Mouse (Mus musculus): ENCODE measurements around the gene Rmi1.
"Not testable (repeated sequence)": the region's sequence is repeated elsewhere in the genome, so short reads cannot be mapped to it uniquely, and the experiment has no call there.

The Rmi1 gene

GRCm38 (mm10) chr13:58401135-58402002, 679 bp upstream of the Rmi1 start:
- DNase-seq (ENCODE audit: low spot score), result peak; percentile 72

- no peak for DNase-seq (ENCODE audit: low spot score)
Measured at GRCm38 (mm10) chr13:58402744-58403110, 679 bp downstream of the Rmi1 start.

- not testable (repeated sequence) for DNase-seq (ENCODE audit: low spot score)
Measured at GRCm38 (mm10) chr13:58403243-58403642, 1.2 kb downstream of the Rmi1 start, which contains the start of gene Hnrnpk. TSS of gene Hnrnpk (minus strand) at chr13:58403343.

GRCm38 (mm10) chr13:58411073-58411472, 9.0 kb downstream of the Rmi1 start:
- DNase-seq (ENCODE audit: low spot score), result peak; percentile 55

- peak; percentile 86 for DNase-seq (ENCODE audit: low spot score)
Measured at GRCm38 (mm10) chr13:58415374-58415773, 13.3 kb downstream of the Rmi1 start.

- DNase-seq (ENCODE audit: low spot score), result no peak
Measured at GRCm38 (mm10) chr13:58415838-58416237, 13.8 kb downstream of the Rmi1 start.

GRCm38 (mm10) chr13:58418656-58419055, 16.6 kb downstream of the Rmi1 start:
- DNase-seq (ENCODE audit: low spot score), result no peak

- DNase-seq (ENCODE audit: low spot score), result no peak
Measured at GRCm38 (mm10) chr13:58419266-58419665, 17.2 kb downstream of the Rmi1 start.

GRCm38 (mm10) chr13:58421026-58421425, 19.0 kb downstream of the Rmi1 start:
- DNase-seq (ENCODE audit: low spot score), result peak; percentile 77

GRCm38 (mm10) chr13:58422242-58422641, 20.2 kb downstream of the Rmi1 start:
- DNase-seq (ENCODE audit: low spot score), result no peak

- DNase-seq (ENCODE audit: low spot score), result no peak
Measured at GRCm38 (mm10) chr13:58423061-58423660, 21.1 kb downstream of the Rmi1 start.

GRCm38 (mm10) chr13:58439716-58440115, 37.7 kb downstream of the Rmi1 start:
- DNase-seq (ENCODE audit: low spot score), result no peak

- no peak for DNase-seq (ENCODE audit: low spot score)
Measured at GRCm38 (mm10) chr13:58443326-58443725, 41.3 kb downstream of the Rmi1 start.

- DNase-seq (ENCODE audit: low spot score), result no peak
Measured at GRCm38 (mm10) chr13:58443787-58444186, 41.7 kb downstream of the Rmi1 start.

GRCm38 (mm10) chr13:58446541-58446940, 44.5 kb downstream of the Rmi1 start:
- DNase-seq (ENCODE audit: low spot score), result no peak

- no peak for DNase-seq (ENCODE audit: low spot score)
Measured at GRCm38 (mm10) chr13:58450459-58451182, 48.6 kb downstream of the Rmi1 start.

GRCm38 (mm10) chr13:58452246-58452645, 50.2 kb downstream of the Rmi1 start:
- no peak for DNase-seq (ENCODE audit: low spot score)

GRCm38 (mm10) chr13:58452651-58453413, 50.8 kb downstream of the Rmi1 start:
- DNase-seq (ENCODE audit: low spot score), result no peak

- DNase-seq (ENCODE audit: low spot score), result no peak
Measured at GRCm38 (mm10) chr13:58453541-58453940, 51.5 kb downstream of the Rmi1 start.

- DNase-seq (ENCODE audit: low spot score), result no peak
Measured at GRCm38 (mm10) chr13:58456547-58456946, 54.5 kb downstream of the Rmi1 start.

- peak; percentile 16 for DNase-seq (ENCODE audit: low spot score)
Measured at GRCm38 (mm10) chr13:58458811-58459210, 56.8 kb downstream of the Rmi1 start.

Measured in adipocyte (in vitro differentiated cells).